Comparison of ENCODE assay signal across 23 mouse cellular contexts in genomic region chr10:40906802-40907201, GRCm38 (mm10). TPM values are rescaled to one million over a fixed set of nuclear protein-coding genes. Genes with fewer than 3 reads are reported as not detected.
"Had no signal": no experiment of that assay in that cellular context is flagged by ENCODE, and none has a peak within 500 bp of the region (broad histone marks: within the 10 kb centered on the region; RNA-seq: fewer than 3 reads in every experiment).

No protein-coding gene starts in this region.

- H3K4me2 ChIP-seq: intestine, embryonic 15.5 days; limb, embryonic 13.5 days; liver, embryonic 13.5 days; midbrain, embryonic 12.5 days; midbrain, embryonic 15.5 days; neural tube, embryonic 15.5 days; stomach, embryonic 15.5 days had no signal

- H3K4me3 ChIP-seq: intestine, embryonic 15.5 days; limb, embryonic 10.5 days; limb, embryonic 13.5 days; liver, embryonic 13.5 days; midbrain, embryonic 12.5 days; midbrain, embryonic 15.5 days; neural tube, embryonic 15.5 days; stomach, embryonic 15.5 days had no signal

- H3K4me1 ChIP-seq: intestine, embryonic 15.5 days; limb, embryonic 13.5 days; liver, embryonic 13.5 days; stomach, embryonic 15.5 days had no signal

- H3K27ac ChIP-seq: intestine, embryonic 15.5 days; limb, embryonic 10.5 days; limb, embryonic 13.5 days; liver, embryonic 13.5 days; midbrain, embryonic 12.5 days; midbrain, embryonic 15.5 days; neural tube, embryonic 15.5 days; stomach, embryonic 15.5 days had no signal

- DNase-seq: kidney, adult 11 months; kidney, adult 9 months; kidney, postnatal 14 days; kidney, postnatal 4 days; layer of hippocampus, adult 9-11 months; layer of hippocampus, postnatal 36 days; liver, embryonic 13.5 days; lung, adult 2 months; lung, postnatal 14 days; lung, postnatal 4 days; retina, postnatal 1 day; right cerebral cortex, postnatal 25 days; spleen, adult 18-20 months; thymus, postnatal 25 days had no signal

- H3K27me3 ChIP-seq: intestine, embryonic 15.5 days; limb, embryonic 13.5 days; liver, embryonic 13.5 days; midbrain, embryonic 12.5 days; midbrain, embryonic 15.5 days; neural tube, embryonic 15.5 days; stomach, embryonic 15.5 days had no signal

- H3K36me3 ChIP-seq: intestine, embryonic 15.5 days; limb, embryonic 13.5 days; liver, embryonic 13.5 days; midbrain, embryonic 12.5 days; midbrain, embryonic 15.5 days; neural tube, embryonic 15.5 days; stomach, embryonic 15.5 days had no signal

- H3K9me3 ChIP-seq: intestine, embryonic 15.5 days; limb, embryonic 10.5 days; limb, embryonic 13.5 days; liver, embryonic 13.5 days; midbrain, embryonic 12.5 days; midbrain, embryonic 15.5 days; neural tube, embryonic 15.5 days; stomach, embryonic 15.5 days had no signal

- ATAC-seq: intestine, embryonic 15.5 days; midbrain, embryonic 15.5 days had no signal

- H3K9ac ChIP-seq: intestine, embryonic 15.5 days; limb, embryonic 13.5 days; liver, embryonic 13.5 days; midbrain, embryonic 12.5 days; midbrain, embryonic 15.5 days; neural tube, embryonic 15.5 days; stomach, embryonic 15.5 days had no signal

RNA-seq across cellular contexts. Expression of gene Wasf1, which starts 23.5 kb away (rescaled TPM):
- total RNA-seq: megakaryocyte progenitor cell, adult 5-6 weeks; megakaryocyte-erythroid progenitor cell, adult 5-6 weeks had no signal
